Mouse (Mus musculus): Measurements from ENCODE around the gene Fam131c.

- no peak for TF ChIP-seq CTCF (conservative IDR thresholded peaks at IDR 0.05; ENCODE audit: low read length)
- no peak for TF ChIP-seq NANOG (IDR thresholded peaks at IDR 0.05; ENCODE audit: borderline replicate concordance, low read length)
These were observed 32.2 kb downstream of the Fam131c start for GRCm38 (mm10) chr4:141400171-141400570.
